ENCODE assay signal across 9 mouse cellular contexts in genomic region chr3:121643236-121643635, GRCm38 (mm10). TPM values are rescaled to one million over a fixed set of nuclear protein-coding genes. Genes with fewer than 3 reads are reported as not detected.
DNase-seq lines count a peak whose midpoint lies in the region; ATAC-seq lines count a peak whose summit lies in the region.
"Had no signal": no experiment of that assay in that cellular context is flagged by ENCODE, and none has a peak within 500 bp of the region (broad histone marks: within the 10 kb centered on the region; RNA-seq: fewer than 3 reads in every experiment).

No protein-coding gene starts in this region.

- 77% methylated on average over 8 of the region's 8 CpGs for WGBS in kidney, embryonic 16.5 days
- WGBS in limb, embryonic 10.5 days = 67% methylated on average over 8 of the region's 8 CpGs

- DNase-seq in kidney, adult 18-20 months = peak; percentile 45
- DNase-seq in adrenal gland, postnatal 10 days = peak; percentile 67
- DNase-seq in gastrocnemius, postnatal 36 days = peak; percentile 33 to 35
- DNase-seq in kidney, postnatal 25 days = peak; percentile 45 to 78
- no peak for DNase-seq in limb, embryonic 10.5 days (ENCODE audit: low spot score)
- no peak for DNase-seq in yolk sac, embryonic 10.5 days (ENCODE audit: low spot score)

- H3K36me3 ChIP-seq in kidney, embryonic 16.5 days (ENCODE audit: insufficient read depth, low read length) = no peaks in the 10 kb centered on the region
- no peaks in the 10 kb centered on the region for H3K36me3 ChIP-seq in limb, embryonic 10.5 days

- H3K9me3 ChIP-seq in kidney, embryonic 16.5 days (ENCODE audit: low read length) = no peaks in the 10 kb centered on the region
- no peaks in the 10 kb centered on the region for H3K9me3 ChIP-seq in limb, embryonic 10.5 days (replicated peaks)

- peaks cover 40% of the 10 kb centered on the region for H3K4me1 ChIP-seq in kidney, embryonic 16.5 days (ENCODE audit: insufficient read depth, low read length)
- peaks cover 27% of the 10 kb centered on the region for H3K4me1 ChIP-seq in limb, embryonic 10.5 days

- no peak for ATAC-seq in kidney, embryonic 16.5 days (ENCODE audit: low FRiP score, low TSS enrichment)
- no peak for ATAC-seq in monocyte, adult 5-6 weeks (replicated peaks; ENCODE audit: insufficient number of reproducible peaks, low FRiP score, low TSS enrichment, poor library complexity, severe bottlenecking)

- H3K4me3 ChIP-seq in kidney, embryonic 16.5 days (ENCODE audit: low read length) = no peak overlapping the region
- no peak overlapping the region for H3K4me3 ChIP-seq in limb, embryonic 10.5 days

- H3K27me3 ChIP-seq in kidney, embryonic 16.5 days (ENCODE audit: insufficient read depth, low read length) = no peaks in the 10 kb centered on the region
- no peaks in the 10 kb centered on the region for H3K27me3 ChIP-seq in limb, embryonic 10.5 days (ENCODE audit: low read depth, poor library complexity, severe bottlenecking)

- intact Hi-C loops in gastrocnemius, postnatal 36 days (cut with DNase I) = no loop called here

- H3K4me2 ChIP-seq in kidney, embryonic 16.5 days (replicated peaks; ENCODE audit: low read depth, low read length) = no peak overlapping the region

- H3K27ac ChIP-seq in kidney, embryonic 16.5 days (ENCODE audit: low read length) = no peak overlapping the region
- H3K27ac ChIP-seq in limb, embryonic 10.5 days = no peak overlapping the region

- no peak overlapping the region for H3K9ac ChIP-seq in kidney, embryonic 16.5 days (replicated peaks; ENCODE audit: low read length)

RNA-seq across cellular contexts. Expression of gene 4930432M17Rik, which starts 27.3 kb away (rescaled TPM):
- not detected in 2 replicates for polyA plus RNA-seq in kidney, embryonic 16.5 days (2015; fragmentation: Nextera tagmentation; extraction: Ambion mirVana)
- total RNA-seq in adrenal gland, postnatal 10 days (2021) = not detected
- total RNA-seq in gastrocnemius, postnatal 36 days (2021) = not detected
- polyA plus RNA-seq in limb, embryonic 10.5 days (2016; fragmentation: Nextera tagmentation; extraction: Ambion mirVana) = not detected in 2 replicates
- total RNA-seq in monocyte, adult 5-6 weeks (2017) = not detected in 3 replicates
- polyA plus RNA-seq: liver, embryonic 16.5 days had no signal

Comparison
In these comparisons a context has a peak if more than half of its experiments do, and no peak if none do; other contexts are left out.
1. DNase-seq: peak in kidney, adult 18-20 months (single experiment), adrenal gland, postnatal 10 days (single experiment), gastrocnemius, postnatal 36 days (2 of 2) and kidney, postnatal 25 days (2 of 2); none in limb, embryonic 10.5 days (single experiment) and yolk sac, embryonic 10.5 days (single experiment).